Mouse (Mus musculus): Measurements from ENCODE around the gene Nat8l. TPM values are rescaled to one million over a fixed set of nuclear protein-coding genes. Genes with fewer than 3 reads are reported as not detected.
A peak's percentile ranks its signal among the peaks of the same experiment; 100 is the strongest.

The Nat8l gene
- polyA plus RNA-seq, 1 experiment from 2014 or later, result 0.04 TPM

GRCm38 (mm10) chr5:33998505-33998877 is 2.7 kb downstream of the Nat8l start:
- Histone ChIP-seq H3K4me1 (replicated peaks; ENCODE audit: control insufficient read depth, insufficient read depth, low read length) (0 out of 2 replicates have a peak, but pooled peaks cover 6% of the 10 kb centered on the region), H3K36me3 (ENCODE audit: control insufficient read depth, insufficient read depth, low read length) (no peaks in the 10 kb centered on the region), H3K27me3 (replicated peaks; ENCODE audit: control insufficient read depth, insufficient read depth, low read length) (peaks cover 66% of the 10 kb centered on the region), H3K4me3 (ENCODE audit: low read depth, low read length) (no peak overlapping the region), H3K9me3 (ENCODE audit: control insufficient read depth, low read length) (no peaks in the 10 kb centered on the region), H3K27ac (ENCODE audit: low read depth, low read length) (no peak overlapping the region), H3K9ac (ENCODE audit: low read depth, low read length) (no peak overlapping the region), H3K4me2 (no peak overlapping the region)
- 73% methylated on average over 3 of the region's 3 CpGs for WGBS
- DNase-seq (ENCODE audit: low spot score) (no peak), ATAC-seq (replicated peaks; ENCODE audit: low FRiP score) (no peak)

DNA sequence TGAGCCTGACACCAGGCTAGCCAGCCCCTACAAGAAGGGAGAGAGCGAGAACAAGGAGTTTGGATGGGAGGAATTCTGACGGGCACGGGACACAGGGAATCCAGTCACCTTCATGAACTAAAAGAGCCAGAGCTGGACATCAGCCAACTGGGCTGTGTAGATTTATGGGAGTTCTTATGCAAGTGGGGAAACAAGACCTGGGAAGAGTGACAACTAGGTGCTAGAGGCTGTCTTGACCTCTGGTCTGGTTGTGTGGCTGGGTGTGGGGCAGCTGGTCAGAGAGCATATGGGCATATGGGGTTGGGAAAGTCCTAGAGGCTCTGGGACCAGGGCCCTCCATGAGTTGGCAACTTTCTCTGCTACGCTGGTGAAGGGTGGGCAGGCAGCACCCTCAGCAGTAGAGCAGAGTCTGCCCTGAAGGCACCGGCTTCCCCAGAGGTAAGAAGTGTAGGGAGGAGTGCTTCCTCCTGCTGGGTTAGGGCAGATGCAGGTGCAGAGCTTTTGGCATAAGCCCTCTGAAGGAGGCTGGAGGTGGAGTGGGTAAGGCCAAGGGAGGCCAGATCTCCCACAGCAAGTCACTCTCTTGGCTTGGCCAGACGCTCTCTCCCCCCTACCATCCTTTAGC is 3.8 kb downstream of the Nat8l start:
- DNase-seq (ENCODE audit: low spot score), result no peak

GRCm38 (mm10) chr5:34000809-34001208 is 5.0 kb downstream of the Nat8l start:
- no peak for ATAC-seq (replicated peaks; ENCODE audit: low FRiP score)
- H3K4me3 ChIP-seq (ENCODE audit: low read depth, low read length), result no peak overlapping the region
- H3K36me3 ChIP-seq (ENCODE audit: control insufficient read depth, insufficient read depth, low read length), result no peaks in the 10 kb centered on the region
- H3K9ac ChIP-seq (ENCODE audit: low read depth, low read length), result no peak overlapping the region
- DNase-seq (ENCODE audit: low spot score), result no peak
- 0 out of 2 replicates have a peak, but pooled peaks cover 3% of the 10 kb centered on the region for H3K4me1 ChIP-seq (replicated peaks; ENCODE audit: control insufficient read depth, insufficient read depth, low read length)
- 91% methylated on average over 25 of the region's 25 CpGs for WGBS
- no peak overlapping the region for H3K4me2 ChIP-seq
- no peaks in the 10 kb centered on the region for H3K9me3 ChIP-seq (ENCODE audit: control insufficient read depth, low read length)
- peaks cover 48% of the 10 kb centered on the region for H3K27me3 ChIP-seq (replicated peaks; ENCODE audit: control insufficient read depth, insufficient read depth, low read length)
- H3K27ac ChIP-seq (ENCODE audit: low read depth, low read length), result no peak overlapping the region

More for the DNA sequence above, 3.8 kb downstream of the Nat8l start:
- WGBS, result 83% methylated on average over 6 of the region's 6 CpGs
- H3K9ac ChIP-seq (ENCODE audit: low read depth, low read length), result no peak overlapping the region
- no peak overlapping the region for H3K4me3 ChIP-seq (ENCODE audit: low read depth, low read length)
- H3K4me1 ChIP-seq (replicated peaks; ENCODE audit: control insufficient read depth, insufficient read depth, low read length), result 0 out of 2 replicates have a peak, but pooled peaks cover 6% of the 10 kb centered on the region
- H3K36me3 ChIP-seq (ENCODE audit: control insufficient read depth, insufficient read depth, low read length), result no peaks in the 10 kb centered on the region
- peaks cover 60% of the 10 kb centered on the region for H3K27me3 ChIP-seq (replicated peaks; ENCODE audit: control insufficient read depth, insufficient read depth, low read length)
- no peak for ATAC-seq (replicated peaks; ENCODE audit: low FRiP score)
- no peak overlapping the region for H3K4me2 ChIP-seq
- H3K9me3 ChIP-seq (ENCODE audit: control insufficient read depth, low read length), result no peaks in the 10 kb centered on the region
- H3K27ac ChIP-seq (ENCODE audit: low read depth, low read length), result no peak overlapping the region

- Histone ChIP-seq H3K27me3 (replicated peaks; ENCODE audit: control insufficient read depth, insufficient read depth, low read length) (peaks cover 42% of the 10 kb centered on the region), H3K4me1 (replicated peaks; ENCODE audit: control insufficient read depth, insufficient read depth, low read length) (0 out of 2 replicates have a peak, but pooled peaks cover 3% of the 10 kb centered on the region), H3K27ac (ENCODE audit: low read depth, low read length) (no peak overlapping the region), H3K9me3 (ENCODE audit: control insufficient read depth, low read length) (no peaks in the 10 kb centered on the region), H3K36me3 (ENCODE audit: control insufficient read depth, insufficient read depth, low read length) (no peaks in the 10 kb centered on the region), H3K4me3 (ENCODE audit: low read depth, low read length) (no peak overlapping the region), H3K4me2 (no peak overlapping the region), H3K9ac (ENCODE audit: low read depth, low read length) (no peak overlapping the region)
- whole genome bisulfite sequencing, result 92% methylated on average over 1 of the region's 1 CpGs
- no peak for ATAC-seq (replicated peaks; ENCODE audit: low FRiP score)
- DNase-seq (ENCODE audit: low spot score), result no peak
Observed at GRCm38 (mm10) chr5:34001401-34001800, 5.6 kb downstream of the Nat8l start.

GRCm38 (mm10) chr5:34002636-34003035 is 6.9 kb downstream of the Nat8l start:
- no peaks in the 10 kb centered on the region for H3K36me3 ChIP-seq (ENCODE audit: control insufficient read depth, insufficient read depth, low read length)
- H3K27ac ChIP-seq (ENCODE audit: low read depth, low read length), result no peak overlapping the region
- 88% methylated on average over 4 of the region's 4 CpGs for WGBS

GRCm38 (mm10) chr5:34004618-34005017 is 8.8 kb downstream of the Nat8l start:
- Histone ChIP-seq H3K27ac (ENCODE audit: low read depth, low read length) (no peak overlapping the region), H3K4me2 (no peak overlapping the region), H3K36me3 (ENCODE audit: control insufficient read depth, insufficient read depth, low read length) (no peaks in the 10 kb centered on the region), H3K9me3 (ENCODE audit: control insufficient read depth, low read length) (no peaks in the 10 kb centered on the region), H3K4me1 (replicated peaks; ENCODE audit: control insufficient read depth, insufficient read depth, low read length) (no peaks in the 10 kb centered on the region), H3K4me3 (ENCODE audit: low read depth, low read length) (no peak overlapping the region), H3K9ac (ENCODE audit: low read depth, low read length) (no peak overlapping the region), H3K27me3 (replicated peaks; ENCODE audit: control insufficient read depth, insufficient read depth, low read length) (peaks cover 12% of the 10 kb centered on the region)
- no peak for DNase-seq (ENCODE audit: low spot score)
- no peak for ATAC-seq (replicated peaks; ENCODE audit: low FRiP score)
- 68% methylated on average over 5 of the region's 5 CpGs for WGBS

More at GRCm38 (mm10) chr5:34002636-34003035, 6.9 kb downstream of the Nat8l start:
- Histone ChIP-seq H3K9me3 (ENCODE audit: control insufficient read depth, low read length) (no peaks in the 10 kb centered on the region), H3K4me2 (no peak overlapping the region), H3K9ac (ENCODE audit: low read depth, low read length) (no peak overlapping the region), H3K4me1 (replicated peaks; ENCODE audit: control insufficient read depth, insufficient read depth, low read length) (no peaks in the 10 kb centered on the region), H3K4me3 (ENCODE audit: low read depth, low read length) (no peak overlapping the region), H3K27me3 (replicated peaks; ENCODE audit: control insufficient read depth, insufficient read depth, low read length) (peaks cover 29% of the 10 kb centered on the region)
- ATAC-seq (replicated peaks; ENCODE audit: low FRiP score) (no peak), DNase-seq (ENCODE audit: low spot score) (no peak)

- Histone ChIP-seq H3K27ac (ENCODE audit: low read depth, low read length) (no peak overlapping the region), H3K27me3 (replicated peaks; ENCODE audit: control insufficient read depth, insufficient read depth, low read length) (peaks cover 2% of the 10 kb centered on the region; the same call in 1 of the 2 replicates), H3K4me1 (replicated peaks; ENCODE audit: control insufficient read depth, insufficient read depth, low read length) (no peaks in the 10 kb centered on the region), H3K36me3 (ENCODE audit: control insufficient read depth, insufficient read depth, low read length) (no peaks in the 10 kb centered on the region), H3K4me2 (no peak overlapping the region), H3K9ac (ENCODE audit: low read depth, low read length) (no peak overlapping the region), H3K4me3 (ENCODE audit: low read depth, low read length) (no peak overlapping the region), H3K9me3 (ENCODE audit: control insufficient read depth, low read length) (no peaks in the 10 kb centered on the region)
- ATAC-seq (replicated peaks; ENCODE audit: low FRiP score), result no peak
- no peak for DNase-seq (ENCODE audit: low spot score)
- WGBS, result 80% methylated on average over 4 of the region's 4 CpGs
Observed at GRCm38 (mm10) chr5:34006832-34007231, 11.0 kb downstream of the Nat8l start.

- Histone ChIP-seq H3K36me3 (ENCODE audit: control insufficient read depth, insufficient read depth, low read length) (no peaks in the 10 kb centered on the region), H3K4me3 (ENCODE audit: low read depth, low read length) (no peak overlapping the region), H3K9me3 (ENCODE audit: control insufficient read depth, low read length) (no peaks in the 10 kb centered on the region), H3K9ac (ENCODE audit: low read depth, low read length) (no peak overlapping the region), H3K4me2 (no peak overlapping the region), H3K27ac (ENCODE audit: low read depth, low read length) (no peak overlapping the region), H3K27me3 (replicated peaks; ENCODE audit: control insufficient read depth, insufficient read depth, low read length) (peaks cover 2% of the 10 kb centered on the region; the same call in 1 of the 2 replicates), H3K4me1 (replicated peaks; ENCODE audit: control insufficient read depth, insufficient read depth, low read length) (no peaks in the 10 kb centered on the region)
- DNase-seq (ENCODE audit: low spot score) (peak; percentile 21), ATAC-seq (replicated peaks; ENCODE audit: low FRiP score) (no peak)
- 70% methylated on average over 4 of the region's 4 CpGs for WGBS
Observed at GRCm38 (mm10) chr5:34007392-34007941, 11.7 kb downstream of the Nat8l start.

DNA sequence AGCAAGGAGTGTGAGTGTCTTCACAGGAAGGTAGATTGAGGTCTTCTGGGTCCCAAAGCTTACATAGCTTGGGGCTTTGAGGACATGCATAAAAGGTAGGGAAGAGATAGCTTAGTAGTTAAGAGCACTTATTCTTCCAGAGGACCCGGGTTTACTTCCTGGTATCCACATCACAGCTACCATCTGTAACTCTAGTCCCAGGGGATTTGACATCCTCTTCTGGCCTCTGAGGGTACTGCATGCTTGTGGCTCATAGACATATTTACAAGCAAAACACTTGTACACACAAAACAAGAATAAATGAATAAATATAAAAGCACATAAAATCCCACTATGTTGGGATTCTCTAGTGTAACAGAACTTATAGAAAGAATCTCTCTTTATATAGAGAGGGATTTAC is 18.9 kb downstream of the Nat8l start:
- WGBS, result 65% methylated on average over 1 of the region's 1 CpGs
- H3K9ac ChIP-seq (ENCODE audit: low read depth, low read length), result no peak overlapping the region
- H3K9me3 ChIP-seq (ENCODE audit: control insufficient read depth, low read length), result no peaks in the 10 kb centered on the region
- DNase-seq (ENCODE audit: low spot score), result no peak
- H3K27ac ChIP-seq (ENCODE audit: low read depth, low read length), result no peak overlapping the region
- no peak overlapping the region for H3K4me3 ChIP-seq (ENCODE audit: low read depth, low read length)
- H3K27me3 ChIP-seq (replicated peaks; ENCODE audit: control insufficient read depth, insufficient read depth, low read length), result no peaks in the 10 kb centered on the region
- H3K4me1 ChIP-seq (replicated peaks; ENCODE audit: control insufficient read depth, insufficient read depth, low read length), result no peaks in the 10 kb centered on the region
- no peak for ATAC-seq (replicated peaks; ENCODE audit: low FRiP score)
- H3K4me2 ChIP-seq, result no peak overlapping the region
- H3K36me3 ChIP-seq (ENCODE audit: control insufficient read depth, insufficient read depth, low read length), result no peaks in the 10 kb centered on the region
